Mouse (Mus musculus) heart, embryonic 10.5 days (tissue): ENCODE results near the gene Gm42906. TPM values are rescaled to one million over a fixed set of nuclear protein-coding genes. Genes with fewer than 3 reads are reported as not detected.

ENCODE experiments used
- DNase-seq: peaks from one replicate; pipeline ENCODE4 v3.0.0-alpha.2; 2017; ENCODE audit warnings: low spot score
- H3K27ac ChIP-seq: fragments of 300-500 bp; sonication (generic); 2 replicates; pipeline ENCODE4 v1.5.1; 2016; ENCODE audit warnings: mild to moderate bottlenecking
- H3K27me3 ChIP-seq: fragments of 300-500 bp; sonication (generic); 2 replicates; pipeline ENCODE4 v1.6.1; 2016; ENCODE audit warnings: mild to moderate bottlenecking; ENCODE audit not compliant: poor library complexity, insufficient read depth, severe bottlenecking
- H3K36me3 ChIP-seq: fragments of 300-500 bp; sonication (generic); 2 replicates; pipeline ENCODE4 v1.6.1; 2016; ENCODE audit warnings: mild to moderate bottlenecking, moderate library complexity
- H3K4me1 ChIP-seq: fragments of 300-500 bp; sonication (generic); 2 replicates; pipeline ENCODE4 v1.6.1; 2016; ENCODE audit warnings: mild to moderate bottlenecking
- H3K4me3 ChIP-seq: fragments of 300-500 bp; sonication (generic); 2 replicates; pipeline ENCODE4 v1.5.1; 2016; ENCODE audit warnings: mild to moderate bottlenecking, moderate library complexity
- H3K9me3 ChIP-seq: fragments of 300-500 bp; sonication (generic); 2 replicates; pipeline ENCODE4 v1.6.1; 2016; ENCODE audit warnings: mild to moderate bottlenecking, moderate library complexity
- WGBS: fragments of 180-500 bp; shearing (Covaris S2); methylation state at CpG from one replicate; pipeline ENCODE4 v1.1.7; 2016; 5-methylcytosine and 5-hydroxymethylcytosine counted together
- polyA plus RNA-seq: library from polyadenylated mRNA; unstranded; fragments of >200 nt; fragmentation: Nextera tagmentation; extraction: Ambion mirVana; gene quantifications from 2 replicates; pipeline ENCODE4 v1.2.1, GENCODE M21; 2016

The Gm42906 gene
- polyA plus RNA-seq, 1 experiment from 2014 or later, result not detected

GRCm38 (mm10) chr5:151060476-151060875 lies 367.5 kb downstream of the Gm42906 start:
- no peak for DNase-seq
- H3K4me1 ChIP-seq, result peaks cover 30% of the 10 kb centered on the region
- H3K27me3 ChIP-seq, result no peaks in the 10 kb centered on the region
- 77% methylated on average over 12 of the region's 12 CpGs for WGBS
- H3K36me3 ChIP-seq, result peaks cover 20% of the 10 kb centered on the region
- no peaks in the 10 kb centered on the region for H3K9me3 ChIP-seq
- no peak overlapping the region for H3K4me3 ChIP-seq
- peak overlapping the region; percentile 53 for H3K27ac ChIP-seq

- Histone ChIP-seq H3K27ac (no peak overlapping the region), H3K4me1 (peaks cover 34% of the 10 kb centered on the region), H3K36me3 (peaks cover 22% of the 10 kb centered on the region), H3K27me3 (no peaks in the 10 kb centered on the region), H3K9me3 (no peaks in the 10 kb centered on the region), H3K4me3 (no peak overlapping the region)
- DNase-seq, result no peak
- WGBS, result 89% methylated on average over 5 of the region's 5 CpGs
Observed at GRCm38 (mm10) chr5:151059772-151060171, 368.2 kb downstream of the Gm42906 start.

- no peak for DNase-seq
- no peak overlapping the region for H3K27ac ChIP-seq
- no peaks in the 10 kb centered on the region for H3K27me3 ChIP-seq
- H3K36me3 ChIP-seq, result peaks cover 22% of the 10 kb centered on the region
- H3K4me3 ChIP-seq, result no peak overlapping the region
- 91% methylated on average over 10 of the region's 10 CpGs for WGBS
- H3K4me1 ChIP-seq, result peaks cover 34% of the 10 kb centered on the region
- H3K9me3 ChIP-seq, result no peaks in the 10 kb centered on the region
Observed at GRCm38 (mm10) chr5:151059352-151059751, 368.6 kb downstream of the Gm42906 start.

- WGBS, result 87% methylated on average over 5 of the region's 5 CpGs
Observed at GRCm38 (mm10) chr5:151057716-151058115, 370.2 kb downstream of the Gm42906 start.

GRCm38 (mm10) chr5:151056920-151057294 lies 371.1 kb downstream of the Gm42906 start:
- H3K36me3 ChIP-seq, result peaks cover 11% of the 10 kb centered on the region
- DNase-seq, result peak; percentile 74
- H3K4me1 ChIP-seq, result peaks cover 44% of the 10 kb centered on the region
- H3K9me3 ChIP-seq, result no peaks in the 10 kb centered on the region
- WGBS, result 46% methylated on average over 6 of the region's 6 CpGs
- no peak overlapping the region for H3K4me3 ChIP-seq
- peak overlapping the region; percentile 75 for H3K27ac ChIP-seq
- no peaks in the 10 kb centered on the region for H3K27me3 ChIP-seq

More at GRCm38 (mm10) chr5:151057716-151058115, 370.2 kb downstream of the Gm42906 start:
- Histone ChIP-seq H3K27ac (no peak overlapping the region), H3K27me3 (no peaks in the 10 kb centered on the region), H3K36me3 (peaks cover 16% of the 10 kb centered on the region), H3K4me1 (peaks cover 44% of the 10 kb centered on the region), H3K9me3 (no peaks in the 10 kb centered on the region), H3K4me3 (no peak overlapping the region)
- DNase-seq, result peak; percentile 46

- H3K4me1 ChIP-seq, result peaks cover 44% of the 10 kb centered on the region
- H3K4me3 ChIP-seq, result 0 out of 2 replicates have a peak overlapping the region, but pooled peaks have one; percentile 15
- 33% methylated on average over 12 of the region's 12 CpGs for WGBS
- peak; percentile 78 for DNase-seq
- H3K27ac ChIP-seq, result peak overlapping the region; percentile 75
- H3K36me3 ChIP-seq, result peaks cover 8% of the 10 kb centered on the region; the same call in 1 of the 2 replicates
- H3K9me3 ChIP-seq, result no peaks in the 10 kb centered on the region
- H3K27me3 ChIP-seq, result no peaks in the 10 kb centered on the region
Observed at GRCm38 (mm10) chr5:151056255-151056919, 371.6 kb downstream of the Gm42906 start.

- Histone ChIP-seq H3K27me3 (no peaks in the 10 kb centered on the region), H3K9me3 (no peaks in the 10 kb centered on the region), H3K4me3 (no peak overlapping the region), H3K36me3 (peaks cover 8% of the 10 kb centered on the region; the same call in 1 of the 2 replicates), H3K4me1 (peaks cover 41% of the 10 kb centered on the region), H3K27ac (no peak overlapping the region)
- WGBS, result 90% methylated on average over 11 of the region's 11 CpGs
- peak; percentile 59 for DNase-seq
Observed at GRCm38 (mm10) chr5:151055426-151056090, 372.4 kb downstream of the Gm42906 start.

- no peaks in the 10 kb centered on the region for H3K9me3 ChIP-seq
- DNase-seq, result no peak
- no peak overlapping the region for H3K27ac ChIP-seq
- peaks cover 8% of the 10 kb centered on the region; the same call in 1 of the 2 replicates for H3K36me3 ChIP-seq
- H3K27me3 ChIP-seq, result no peaks in the 10 kb centered on the region
- no peak overlapping the region for H3K4me3 ChIP-seq
- H3K4me1 ChIP-seq, result peaks cover 42% of the 10 kb centered on the region
- 58% methylated on average over 4 of the region's 4 CpGs for WGBS
Observed at GRCm38 (mm10) chr5:151054743-151055114, 373.2 kb downstream of the Gm42906 start.

GRCm38 (mm10) chr5:151054100-151054742 lies 373.7 kb downstream of the Gm42906 start:
- peaks cover 8% of the 10 kb centered on the region; the same call in 1 of the 2 replicates for H3K36me3 ChIP-seq
- 42% methylated on average over 7 of the region's 7 CpGs for WGBS
- no peak overlapping the region for H3K27ac ChIP-seq
- peaks cover 47% of the 10 kb centered on the region for H3K4me1 ChIP-seq
- no peak overlapping the region for H3K4me3 ChIP-seq
- H3K27me3 ChIP-seq, result no peaks in the 10 kb centered on the region
- no peaks in the 10 kb centered on the region for H3K9me3 ChIP-seq
- DNase-seq, result peak; percentile 65

GRCm38 (mm10) chr5:151053190-151053589 lies 374.8 kb downstream of the Gm42906 start:
- Histone ChIP-seq H3K36me3 (peaks cover 8% of the 10 kb centered on the region; the same call in 1 of the 2 replicates), H3K27me3 (no peaks in the 10 kb centered on the region), H3K27ac (no peak overlapping the region), H3K4me3 (no peak overlapping the region), H3K9me3 (no peaks in the 10 kb centered on the region), H3K4me1 (peaks cover 50% of the 10 kb centered on the region)
- peak; percentile 71 for DNase-seq
- 71% methylated on average over 5 of the region's 5 CpGs for WGBS

- H3K27me3 ChIP-seq, result no peaks in the 10 kb centered on the region
- H3K4me1 ChIP-seq, result peaks cover 50% of the 10 kb centered on the region
- H3K4me3 ChIP-seq, result no peak overlapping the region
- no peak overlapping the region for H3K27ac ChIP-seq
- DNase-seq, result peak; percentile 57
- 92% methylated on average over 8 of the region's 8 CpGs for WGBS
- peaks cover 8% of the 10 kb centered on the region; the same call in 1 of the 2 replicates for H3K36me3 ChIP-seq
- no peaks in the 10 kb centered on the region for H3K9me3 ChIP-seq
Observed at GRCm38 (mm10) chr5:151052331-151052730, 375.6 kb downstream of the Gm42906 start.

- Histone ChIP-seq H3K4me1 (peaks cover 12% of the 10 kb centered on the region), H3K27me3 (no peaks in the 10 kb centered on the region), H3K27ac (no peak overlapping the region), H3K36me3 (peaks cover 5% of the 10 kb centered on the region; the same call in 1 of the 2 replicates), H3K9me3 (no peaks in the 10 kb centered on the region), H3K4me3 (no peak overlapping the region)
- no peak for DNase-seq
- 86% methylated on average over 12 of the region's 12 CpGs for WGBS
Observed at GRCm38 (mm10) chr5:151047488-151047887, 380.5 kb downstream of the Gm42906 start.

- no peaks in the 10 kb centered on the region for H3K27me3 ChIP-seq
- no peak overlapping the region for H3K27ac ChIP-seq
- WGBS, result 87% methylated on average over 7 of the region's 7 CpGs
- no peak overlapping the region for H3K4me3 ChIP-seq
- no peaks in the 10 kb centered on the region for H3K9me3 ChIP-seq
- H3K4me1 ChIP-seq, result peaks cover 12% of the 10 kb centered on the region
- DNase-seq, result no peak
- H3K36me3 ChIP-seq, result peaks cover 2% of the 10 kb centered on the region; the same call in 1 of the 2 replicates
Observed at GRCm38 (mm10) chr5:151046917-151047316, 381.0 kb downstream of the Gm42906 start.
